Mouse (Mus musculus): ENCODE measurements at regions not wholly inside any gene's neighbourhood (a gene's known extent, or its start where the extent isn't known, plus 50 kb on each side); places are given as distances from the start of the nearest gene placed in this dataset.

GRCm38 (mm10) chr17:69822921-69823320 is 146.0 kb upstream of the Dlgap1 start:
- Histone ChIP-seq H3K79me2 (ENCODE audit: control insufficient read depth, insufficient read depth, low read length, poor library complexity) (no peaks in the 10 kb centered on the region), H3K4me1 (ENCODE audit: control insufficient read depth in 1 of 2, insufficient read depth in 2 of 2, low read length in 2 of 2) (no peaks in the 10 kb centered on the region), H3K4me3 (ENCODE audit: control insufficient read depth in 1 of 2, insufficient read depth in 1 of 2, low read depth in 2 of 2, low read length in 2 of 2) (no peak overlapping the region), H3K36me3 (ENCODE audit: control insufficient read depth in 1 of 2, insufficient read depth in 2 of 2, low read length in 2 of 2) (no peaks in the 10 kb centered on the region), H3K27me3 (ENCODE audit: control insufficient read depth in 1 of 2, insufficient read depth in 2 of 2, low read length in 2 of 2) (no peaks in the 10 kb centered on the region), H3K27ac (ENCODE audit: control insufficient read depth, low read depth, low read length) (no peak overlapping the region), H3K9me3 (replicated peaks; ENCODE audit: insufficient read depth, low read length) (no peaks in the 10 kb centered on the region), H3K9ac (ENCODE audit: control insufficient read depth, low read depth, low read length, poor library complexity, severe bottlenecking) (no peak overlapping the region)
- DNase-seq (ENCODE audit: low read depth, low spot score): no peak
- TF ChIP-seq E2F4 (IDR thresholded peaks at IDR 0.05; ENCODE audit: borderline replicate concordance, low read depth, low read length) (no peak), MYC (IDR thresholded peaks at IDR 0.05; ENCODE audit: low read depth, low read length) (no peak)

DNA sequence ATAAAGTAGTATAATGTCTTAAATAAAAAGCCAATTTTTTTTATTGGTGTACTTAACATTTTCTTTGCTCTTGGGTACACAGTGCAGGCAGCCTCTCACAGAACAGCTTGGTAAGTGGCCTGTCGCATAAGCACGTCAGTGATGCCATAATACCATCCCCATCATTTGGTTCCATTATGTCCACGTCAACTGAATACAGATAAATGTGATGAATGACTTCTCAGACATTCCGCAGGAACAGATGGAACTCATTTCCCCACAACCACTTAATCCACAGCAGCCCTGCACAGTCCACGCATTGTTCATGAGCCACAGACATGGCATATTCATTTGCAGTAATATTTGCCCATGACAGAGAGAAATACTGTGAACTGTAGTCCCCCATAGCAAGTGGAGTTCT is 127.6 kb upstream of the Dlgap1 start:
- no peak overlapping the region for H3K4me3 ChIP-seq (ENCODE audit: control insufficient read depth in 1 of 2, insufficient read depth in 1 of 2, low read depth in 2 of 2, low read length in 2 of 2)
- no peak for TF ChIP-seq EP300 (IDR thresholded peaks at IDR 0.05; ENCODE audit: low read depth in 1 of 2, low read length in 2 of 2)
- TF ChIP-seq GABPA (IDR thresholded peaks at IDR 0.05; ENCODE audit: low read depth, low read length): no peak
- TF ChIP-seq POLR2AphosphoS2 (IDR thresholded peaks at IDR 0.05; ENCODE audit: low read length): no peak
- no peak for TF ChIP-seq NRF1 (IDR thresholded peaks at IDR 0.05; ENCODE audit: insufficient read depth, low read depth, low read length, poor library complexity, severe bottlenecking)
- no peak for TF ChIP-seq POLR2AphosphoS5 (IDR thresholded peaks at IDR 0.05; ENCODE audit: borderline replicate concordance, low read depth, low read length)
- no peak for TF ChIP-seq HCFC1 (IDR thresholded peaks at IDR 0.05; ENCODE audit: low read depth, low read length)
- TF ChIP-seq USF2 (IDR thresholded peaks at IDR 0.05; ENCODE audit: borderline replicate concordance in 1 of 2, insufficient read depth in 1 of 2, low read depth in 1 of 2, low read length in 2 of 2): no peak
- TF ChIP-seq NELFE (IDR thresholded peaks at IDR 0.05; ENCODE audit: low read depth, low read length): no peak
- TF ChIP-seq KAT2A (conservative IDR thresholded peaks at IDR 0.05; ENCODE audit: low read depth, low read length): no peak
- no peak for TF ChIP-seq TCF12 (IDR thresholded peaks at IDR 0.05; ENCODE audit: low read depth, low read length)
- no peak for TF ChIP-seq MXI1 (IDR thresholded peaks at IDR 0.05; ENCODE audit: low read depth, low read length)

GRCm38 (mm10) chr17:69848306-69848705 is 120.6 kb upstream of the Dlgap1 start:
- no peak overlapping the region for H3K27ac ChIP-seq (ENCODE audit: control insufficient read depth, low read depth, low read length)
- no peaks in the 10 kb centered on the region for H3K36me3 ChIP-seq (ENCODE audit: control insufficient read depth in 1 of 2, insufficient read depth in 2 of 2, low read length in 2 of 2)
- no peak for DNase-seq (ENCODE audit: low read depth, low spot score)
- no peaks in the 10 kb centered on the region for H3K9me3 ChIP-seq (replicated peaks; ENCODE audit: insufficient read depth, low read length)
- no peaks in the 10 kb centered on the region for H3K4me1 ChIP-seq (ENCODE audit: control insufficient read depth in 1 of 2, insufficient read depth in 2 of 2, low read length in 2 of 2)
- TF ChIP-seq TAL1 (IDR thresholded peaks at IDR 0.05; ENCODE audit: low read length) (no peak), RAD21 (IDR thresholded peaks at IDR 0.05; ENCODE audit: low read depth, low read length) (no peak), JUND (IDR thresholded peaks at IDR 0.05; ENCODE audit: low read depth, low read length) (no peak), TBP (IDR thresholded peaks at IDR 0.05; ENCODE audit: low read depth, low read length) (no peak), NELFE (IDR thresholded peaks at IDR 0.05; ENCODE audit: low read depth, low read length) (no peak), MAZ (IDR thresholded peaks at IDR 0.05; ENCODE audit: low read depth, low read length) (no peak), USF2 (IDR thresholded peaks at IDR 0.05; ENCODE audit: borderline replicate concordance in 1 of 2, insufficient read depth in 1 of 2, low read depth in 1 of 2, low read length in 2 of 2) (no peak), GABPA (IDR thresholded peaks at IDR 0.05; ENCODE audit: low read depth, low read length) (no peak), TCF12 (IDR thresholded peaks at IDR 0.05; ENCODE audit: low read depth, low read length) (no peak), UBTF (IDR thresholded peaks at IDR 0.05; ENCODE audit: borderline replicate concordance, insufficient read depth, low read depth, low read length) (no peak), RCOR1 (IDR thresholded peaks at IDR 0.05; ENCODE audit: low read depth, low read length) (no peak), NRF1 (IDR thresholded peaks at IDR 0.05; ENCODE audit: insufficient read depth, low read depth, low read length, poor library complexity, severe bottlenecking) (no peak), MXI1 (IDR thresholded peaks at IDR 0.05; ENCODE audit: low read depth, low read length) (no peak)
- H3K4me3 ChIP-seq (ENCODE audit: control insufficient read depth in 1 of 2, insufficient read depth in 1 of 2, low read depth in 2 of 2, low read length in 2 of 2): no peak overlapping the region
- H3K9ac ChIP-seq (ENCODE audit: control insufficient read depth, low read depth, low read length, poor library complexity, severe bottlenecking): no peak overlapping the region
- H3K27me3 ChIP-seq (ENCODE audit: control insufficient read depth in 1 of 2, insufficient read depth in 2 of 2, low read length in 2 of 2): no peaks in the 10 kb centered on the region
- no peaks in the 10 kb centered on the region for H3K79me2 ChIP-seq (ENCODE audit: control insufficient read depth, insufficient read depth, low read length, poor library complexity)

More for the DNA sequence above, 127.6 kb upstream of the Dlgap1 start:
- DNase-seq (ENCODE audit: low read depth, low spot score): no peak
- H3K27ac ChIP-seq (ENCODE audit: control insufficient read depth, low read depth, low read length): no peak overlapping the region
- no peaks in the 10 kb centered on the region for H3K79me2 ChIP-seq (ENCODE audit: control insufficient read depth, insufficient read depth, low read length, poor library complexity)
- H3K9ac ChIP-seq (ENCODE audit: control insufficient read depth, low read depth, low read length, poor library complexity, severe bottlenecking): no peak overlapping the region
- H3K27me3 ChIP-seq (ENCODE audit: control insufficient read depth in 1 of 2, insufficient read depth in 2 of 2, low read length in 2 of 2): no peaks in the 10 kb centered on the region
- H3K9me3 ChIP-seq (replicated peaks; ENCODE audit: insufficient read depth, low read length): no peaks in the 10 kb centered on the region
- H3K4me1 ChIP-seq (ENCODE audit: control insufficient read depth in 1 of 2, insufficient read depth in 2 of 2, low read length in 2 of 2): no peaks in the 10 kb centered on the region
- no peaks in the 10 kb centered on the region for H3K36me3 ChIP-seq (ENCODE audit: control insufficient read depth in 1 of 2, insufficient read depth in 2 of 2, low read length in 2 of 2)
